Mouse (Mus musculus) megakaryocyte, embryonic 14.5 days (primary cell): ENCODE measurements around the gene Camkk1.

ENCODE experiments used
- FLI1 ChIP-seq: IDR thresholded peaks from 2 replicates; pipeline ENCODE4 v1.6.1; 2012; ENCODE audit warnings: low read length, inconsistent platforms, mixed read lengths
- GATA1 ChIP-seq: IDR thresholded peaks from 3 replicates; pipeline ENCODE4 v1.6.1; 2012; ENCODE audit warnings: mixed read lengths, low read length, inconsistent platforms, borderline replicate concordance

DNA sequence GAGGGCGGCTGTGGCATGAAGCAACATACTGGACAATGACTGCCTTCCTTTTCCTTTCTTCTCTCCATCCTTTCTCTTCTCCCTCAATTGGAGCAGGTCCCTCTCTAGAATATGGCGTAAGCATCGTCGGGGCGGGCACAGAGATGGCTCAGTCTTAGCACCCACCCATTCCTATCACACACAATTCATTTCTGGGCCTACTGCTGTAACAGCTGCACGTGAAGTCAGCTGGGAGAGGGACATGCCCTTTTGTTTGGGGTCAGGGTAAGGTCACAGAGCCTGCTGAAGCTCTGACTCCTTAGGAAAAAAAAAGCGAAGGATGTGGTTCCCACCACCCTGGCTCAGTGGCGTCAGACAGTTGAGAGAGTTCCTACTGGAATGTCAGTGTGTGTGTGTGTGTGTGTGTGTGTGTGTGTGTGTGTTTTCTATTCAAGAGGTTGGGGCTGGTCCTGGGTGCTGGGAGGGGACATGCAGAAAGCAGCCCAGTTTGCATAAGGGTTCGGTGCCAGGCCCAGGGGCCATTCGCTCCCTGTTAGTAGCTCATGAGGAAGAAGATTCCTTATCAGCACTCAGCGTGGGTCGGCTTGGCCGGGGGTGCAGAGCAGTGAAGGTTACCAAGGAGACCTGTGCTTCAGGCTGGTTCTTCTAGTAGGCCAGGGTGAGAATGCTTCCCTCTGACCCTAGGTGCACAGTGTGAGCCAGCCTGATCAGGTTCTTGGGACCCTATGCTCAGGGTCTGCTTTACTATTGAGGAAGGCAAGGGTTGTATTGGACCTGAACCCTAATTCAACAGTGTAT is 21.1 kb upstream of the Camkk1 start:
- TF ChIP-seq FLI1 (no peak), GATA1 (no peak)
